Mouse (Mus musculus) C2C12 (cell line): ENCODE data around the gene Krtap9-1. TPM values are rescaled to one million over a fixed set of nuclear protein-coding genes. Genes with fewer than 3 reads are reported as not detected.
"Not testable (repeated sequence)": the region's sequence is repeated elsewhere in the genome, so short reads cannot be mapped to it uniquely, and the experiment has no call there.

Experiments
- H3K27me3 ChIP-seq: one replicate; pipeline ENCODE4 v1.6.1; 2011; ENCODE audit not compliant: control insufficient read depth, insufficient read depth, insufficient read length
- H3K36me3 ChIP-seq: one replicate; pipeline ENCODE4 v1.6.1; 2011; ENCODE audit not compliant: control insufficient read depth, insufficient read depth
- H3K4me3 ChIP-seq: one replicate; pipeline ENCODE4 v1.5.1; 2011; ENCODE audit warnings: mild to moderate bottlenecking, control low read depth; ENCODE audit not compliant: poor library complexity, insufficient read depth, severe bottlenecking
- H3K79me2 ChIP-seq: one replicate; pipeline ENCODE4 v1.6.1; 2011; ENCODE audit not compliant: control insufficient read depth, insufficient read depth
- H3K79me3 ChIP-seq: one replicate; pipeline ENCODE4 v1.6.1; 2011; ENCODE audit warnings: low read depth, control low read depth
- H3ac ChIP-seq: one replicate; pipeline ENCODE3; 2011; ENCODE audit warnings: low read depth; ENCODE audit not compliant: control insufficient read depth, insufficient read length
- CEBPB ChIP-seq: IDR thresholded peaks from one replicate; pipeline ENCODE4 v1.6.1; 2011; ENCODE audit warnings: low read depth, mild to moderate bottlenecking, control low read depth, moderate library complexity
- CTCF ChIP-seq: IDR thresholded peaks from one replicate; pipeline ENCODE4 v1.5.1; 2011; ENCODE audit not compliant: control insufficient read depth, insufficient read depth, insufficient read length
- FOSL1 ChIP-seq: IDR thresholded peaks from one replicate; pipeline ENCODE4 v1.8.0; 2011; ENCODE audit warnings: mild to moderate bottlenecking, low read length; ENCODE audit not compliant: poor library complexity, insufficient read depth, severe bottlenecking
- MAX ChIP-seq: IDR thresholded peaks from one replicate; pipeline ENCODE4 v1.6.1; 2011; ENCODE audit warnings: mild to moderate bottlenecking, control low read depth
- MYOD1 ChIP-seq: IDR thresholded peaks from one replicate; pipeline ENCODE4 v1.6.1; 2011; ENCODE audit warnings: low read depth; ENCODE audit not compliant: control insufficient read depth, insufficient read length
- MYOG ChIP-seq: IDR thresholded peaks from one replicate; pipeline ENCODE4 v1.6.1; 2011; ENCODE audit not compliant: control insufficient read depth, insufficient read length; ENCODE audit errors: extremely low read depth
- USF1 ChIP-seq: IDR thresholded peaks from one replicate; pipeline ENCODE4 v1.6.1; 2011; ENCODE audit warnings: low read depth, mild to moderate bottlenecking, control low read depth, moderate library complexity
- polyA plus RNA-seq: library from polyadenylated mRNA; unstranded; fragments of >200 nt; fragmentation: generic; extraction: Trizol; gene quantifications from one replicate; pipeline ENCODE4 v1.2.1, GENCODE M21; 2012; ENCODE audit warnings: missing spikeins

Krtap9-1 gene
- polyA plus RNA-seq, 1 experiment = not detected

DNA sequence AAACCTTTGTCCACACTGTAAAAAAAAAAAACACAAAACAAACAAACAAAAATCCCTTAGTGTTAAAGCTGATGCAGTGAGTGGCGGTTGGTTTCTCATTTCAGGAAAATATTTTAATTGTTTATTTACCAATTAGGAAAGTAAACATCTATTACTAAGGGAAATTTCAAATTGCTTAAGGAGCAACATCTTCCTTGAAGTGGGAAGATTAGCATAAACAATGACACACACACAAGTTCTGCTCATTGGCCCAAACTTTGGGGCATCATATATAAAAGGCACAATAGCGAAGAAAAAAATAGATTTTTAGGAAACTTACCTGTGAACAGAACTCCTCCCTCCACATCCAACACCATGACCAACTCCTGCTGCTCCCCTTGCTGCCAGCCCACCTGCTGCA lies 15.6 kb upstream of the Krtap9-1 start, which contains the start of gene Gm11568:
TSS of gene Gm11568 (plus strand) at position 301 of the 400 bp plus-strand sequence.
- H3ac ChIP-seq = no peak within 1 kb of the TSS
- H3K79me2 ChIP-seq = no peaks in the 10 kb centered on the region

DNA sequence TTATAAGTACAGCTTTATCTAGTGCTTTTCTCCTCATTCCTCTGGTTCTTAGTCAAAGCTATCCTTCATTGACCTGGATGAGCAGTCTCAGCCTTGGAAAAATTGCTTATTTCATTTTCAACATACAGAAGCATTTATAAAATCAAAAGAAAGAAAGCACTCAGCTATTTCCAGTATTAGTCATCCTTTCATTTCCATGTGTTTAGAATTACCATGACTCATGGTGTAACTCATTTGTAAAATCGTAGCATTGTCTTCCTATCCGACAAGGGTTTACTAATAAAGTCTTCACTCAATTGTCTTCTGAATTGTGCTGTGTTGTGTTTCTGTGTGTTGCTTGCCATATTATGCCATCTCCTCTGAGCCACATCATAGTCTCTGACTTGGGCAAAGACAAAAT lies 14.4 kb upstream of the Krtap9-1 start:
- Histone ChIP-seq H3K4me3 (no peak overlapping the region), H3K79me2 (no peaks in the 10 kb centered on the region), H3K27me3 (no peaks in the 10 kb centered on the region), H3ac (no peak overlapping the region), H3K79me3 (no peaks in the 10 kb centered on the region), H3K36me3 (no peaks in the 10 kb centered on the region)
- TF ChIP-seq FOSL1 (peak; percentile 48), USF1 (no peak)

More for the DNA sequence above, 15.6 kb upstream of the Krtap9-1 start, which contains the start of gene Gm11568:
- TF ChIP-seq USF1 = no peak
- no peak for TF ChIP-seq FOSL1
- TF ChIP-seq CTCF = no peak
- TF ChIP-seq MYOD1 = no peak
- Histone ChIP-seq H3K27me3 (no peaks in the 10 kb centered on the region), H3K4me3 (no peak within 1 kb of the TSS), H3K36me3 (no peaks in the 10 kb centered on the region), H3K79me3 (no peaks in the 10 kb centered on the region)

DNA sequence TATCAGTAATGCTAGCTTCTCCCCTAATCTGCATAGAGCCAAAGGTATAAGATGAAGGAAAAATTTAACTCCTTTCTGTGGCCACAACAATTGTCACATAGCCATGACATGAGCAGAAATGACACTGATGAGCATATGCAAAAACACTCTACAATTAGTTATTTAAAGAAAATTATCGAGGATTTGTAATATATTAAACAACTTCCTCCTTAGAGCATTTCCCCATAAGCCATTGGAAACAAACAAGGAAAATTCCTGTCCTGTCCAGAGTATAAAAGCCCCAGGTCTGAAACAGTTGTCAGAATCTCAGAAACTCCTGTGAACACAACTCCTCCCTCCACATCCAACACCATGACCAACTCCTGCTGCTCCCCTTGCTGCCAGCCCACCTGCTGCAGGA lies 9.0 kb upstream of the Krtap9-1 start, which contains the start of gene Gm11559:
TSS of gene Gm11559 (plus strand) at position 301 of the 400 bp plus-strand sequence.
- not testable (repeated sequence) for H3K27me3 ChIP-seq, H3K79me3 ChIP-seq, H3K4me3 ChIP-seq, H3K36me3 ChIP-seq, H3ac ChIP-seq, H3K79me2 ChIP-seq

DNA sequence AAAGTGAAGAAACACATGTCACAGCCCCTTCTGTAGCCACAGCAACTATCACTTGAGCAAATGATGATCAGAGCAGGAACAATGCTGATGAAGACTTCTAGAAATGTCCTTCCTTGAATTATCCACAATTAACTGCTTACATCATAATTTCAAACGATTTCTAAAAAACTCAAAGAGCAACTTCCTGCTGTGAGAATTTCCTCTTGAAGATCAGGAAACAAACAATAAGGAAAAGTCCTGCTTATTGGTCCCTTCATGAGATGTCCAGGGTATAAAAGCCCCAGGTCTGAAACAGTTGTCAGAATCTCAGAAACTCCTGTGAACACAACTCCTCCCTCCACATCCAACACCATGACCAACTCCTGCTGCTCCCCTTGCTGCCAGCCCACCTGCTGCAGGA lies 5.7 kb downstream of the Krtap9-1 start, which contains the start of gene Gm11567:
TSS of gene Gm11567 (plus strand) at position 301 of the 400 bp plus-strand sequence.
- not testable (repeated sequence) for H3K79me2 ChIP-seq, H3K36me3 ChIP-seq, H3K4me3 ChIP-seq, H3K27me3 ChIP-seq, H3ac ChIP-seq, H3K79me3 ChIP-seq

DNA sequence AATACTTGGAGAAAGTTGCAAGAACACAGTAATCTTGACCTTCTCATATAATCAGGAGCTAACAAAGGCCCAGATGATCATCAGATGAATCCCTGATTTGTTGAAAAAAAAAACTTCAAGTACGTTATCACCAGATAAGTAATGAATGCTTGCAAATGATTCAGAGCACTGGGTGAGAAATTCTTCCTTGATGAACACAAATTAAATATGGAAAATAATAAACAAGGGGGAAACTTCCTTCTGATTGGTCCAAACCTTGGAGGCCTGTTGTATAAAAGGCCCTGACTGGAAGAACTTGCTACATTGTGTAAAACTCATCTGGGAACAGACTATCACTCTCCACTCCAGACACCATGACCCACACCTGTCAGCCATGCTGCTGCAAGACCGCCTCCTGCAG lies 34.4 kb downstream of the Krtap9-1 start, which contains the start of gene Krtap31-1:
TSS of gene Krtap31-1 (plus strand) at position 301 of the 400 bp plus-strand sequence.
- Histone ChIP-seq H3ac (no peak within 1 kb of the TSS), H3K79me3 (no peaks in the 10 kb centered on the region), H3K36me3 (no peaks in the 10 kb centered on the region), H3K79me2 (no peaks in the 10 kb centered on the region), H3K4me3 (no peak within 1 kb of the TSS), H3K27me3 (no peaks in the 10 kb centered on the region)
- TF ChIP-seq CEBPB (no peak), MAX (no peak), MYOG (no peak), CTCF (no peak), FOSL1 (no peak), USF1 (no peak), MYOD1 (no peak)

DNA sequence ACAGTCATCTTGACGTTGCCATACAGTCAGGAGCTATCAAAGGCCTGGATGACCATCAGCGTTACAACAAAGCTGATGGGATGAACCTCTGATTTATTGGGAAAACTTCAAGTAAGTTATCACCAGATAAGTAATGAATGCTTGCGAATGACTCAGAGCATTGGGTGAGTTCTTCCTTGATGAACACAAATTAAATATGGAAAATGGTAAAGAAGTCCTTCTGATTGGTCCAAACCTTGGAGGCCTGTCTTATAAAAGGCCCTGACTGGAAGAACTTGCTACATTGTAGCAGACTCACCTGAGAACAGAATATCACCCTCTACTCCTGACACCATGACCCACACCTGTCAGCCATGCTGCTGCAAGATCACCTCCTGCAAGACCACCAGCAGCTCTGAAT lies 41.3 kb downstream of the Krtap9-1 start, which contains the start of gene Gm11565:
TSS of gene Gm11565 (plus strand) at position 301 of the 400 bp plus-strand sequence.
- Histone ChIP-seq H3K4me3 (no peak within 1 kb of the TSS), H3K79me3 (no peaks in the 10 kb centered on the region), H3K79me2 (no peaks in the 10 kb centered on the region), H3K36me3 (no peaks in the 10 kb centered on the region), H3K27me3 (peaks cover 14% of the 10 kb centered on the region), H3ac (no peak within 1 kb of the TSS)
- TF ChIP-seq MAX (no peak), MYOD1 (no peak), CTCF (no peak), USF1 (no peak), MYOG (no peak), FOSL1 (no peak), CEBPB (no peak)

Other genes with a start within 250 kb of the Krtap9-1 start
- gene Krtap4-1, start 245.2 kb upstream of the Krtap9-1 start, polyA plus RNA-seq = not detected
- gene Krtap4-2, start 238.3 kb upstream of the Krtap9-1 start, polyA plus RNA-seq = not detected
- gene Krtap4-7, start 229.3 kb upstream of the Krtap9-1 start, polyA plus RNA-seq = not detected
- not detected for gene Gm11555, start 223.2 kb upstream of the Krtap9-1 start, polyA plus RNA-seq
- not detected for gene Gm11563, start 214.4 kb upstream of the Krtap9-1 start, polyA plus RNA-seq
- gene Krtap4-6, start 207.4 kb upstream of the Krtap9-1 start, polyA plus RNA-seq = not detected
- not detected for gene Gm14190, start 182.6 kb upstream of the Krtap9-1 start, polyA plus RNA-seq
- gene Gm14180, start 139.1 kb upstream of the Krtap9-1 start, polyA plus RNA-seq = not detected
- not detected for gene Gm11595, start 100.5 kb upstream of the Krtap9-1 start, polyA plus RNA-seq
- gene Krtap4-8, start 92.7 kb upstream of the Krtap9-1 start, polyA plus RNA-seq = not detected
- not detected for gene Krtap4-9, start 88.2 kb upstream of the Krtap9-1 start, polyA plus RNA-seq
- gene Gm11596, start 79.9 kb upstream of the Krtap9-1 start, polyA plus RNA-seq = not detected
- gene Gm11569, start 74.5 kb upstream of the Krtap9-1 start, polyA plus RNA-seq = not detected
- not detected for gene Gm11554, start 68.9 kb upstream of the Krtap9-1 start, polyA plus RNA-seq
- gene Krtap4-13, start 63.5 kb upstream of the Krtap9-1 start, polyA plus RNA-seq = not detected
- gene Gm11564, start 57.7 kb upstream of the Krtap9-1 start, polyA plus RNA-seq = not detected
- not detected for gene 2300003K06Rik, start 35.3 kb upstream of the Krtap9-1 start, polyA plus RNA-seq
- gene Krtap4-16, start 21.8 kb upstream of the Krtap9-1 start, polyA plus RNA-seq = not detected
- gene Gm11568, start 15.5 kb upstream of the Krtap9-1 start, polyA plus RNA-seq = not detected
- gene Gm11559, start 8.9 kb upstream of the Krtap9-1 start, polyA plus RNA-seq = not detected
- gene Gm11567, start 5.8 kb downstream of the Krtap9-1 start, polyA plus RNA-seq = not detected
- gene Krtap31-1, start 34.5 kb downstream of the Krtap9-1 start, polyA plus RNA-seq = not detected
- not detected for gene Gm11565, start 41.4 kb downstream of the Krtap9-1 start, polyA plus RNA-seq
- not detected for gene Krtap31-2, start 62.9 kb downstream of the Krtap9-1 start, polyA plus RNA-seq
- not detected for gene Krtap9-5, start 75.1 kb downstream of the Krtap9-1 start, polyA plus RNA-seq
- gene Krtap29-1, start 105.7 kb downstream of the Krtap9-1 start, polyA plus RNA-seq = not detected
- not detected for gene Krtap16-1, start 113.2 kb downstream of the Krtap9-1 start, polyA plus RNA-seq
- gene Krtap17-1, start 120.6 kb downstream of the Krtap9-1 start, polyA plus RNA-seq = not detected
- 0.02 TPM for gene Krt33a, start 142.8 kb downstream of the Krtap9-1 start, polyA plus RNA-seq
- not detected for gene Krt33b, start 156.5 kb downstream of the Krtap9-1 start, polyA plus RNA-seq
- gene Krt34, start 168.2 kb downstream of the Krtap9-1 start, polyA plus RNA-seq = not detected
- gene Krt31, start 177.2 kb downstream of the Krtap9-1 start, polyA plus RNA-seq = not detected
- not detected for gene Krt32, start 214.8 kb downstream of the Krtap9-1 start, polyA plus RNA-seq
- not detected for gene Krt35, start 222.9 kb downstream of the Krtap9-1 start, polyA plus RNA-seq
- 0.14 TPM for gene Krt36, start 232.2 kb downstream of the Krtap9-1 start, polyA plus RNA-seq
- 20.0 TPM for gene Krt13, start 248.2 kb downstream of the Krtap9-1 start, polyA plus RNA-seq